Mouse (Mus musculus) cortical plate, adult 2 months (tissue): ENCODE data around the gene Ccser1. TPM values are rescaled to one million over a fixed set of nuclear protein-coding genes. Genes with fewer than 3 reads are reported as not detected.

ENCODE experiments used
- H3K27ac ChIP-seq: fragments of 200-500 bp; 2 replicates; pipeline ENCODE4 v1.5.1; 2012; ENCODE audit warnings: low read length, control low read depth, inconsistent platforms; ENCODE audit not compliant: insufficient read depth
- H3K4me1 ChIP-seq: fragments of 200-500 bp; 2 replicates; pipeline ENCODE4 v1.6.1; 2011; ENCODE audit warnings: low read length; ENCODE audit not compliant: control insufficient read depth, insufficient read depth
- H3K4me3 ChIP-seq: fragments of 200-500 bp; 2 replicates; pipeline ENCODE4 v1.5.1; 2011; ENCODE audit warnings: mild to moderate bottlenecking, low read length, control low read depth; ENCODE audit not compliant: insufficient read depth
- CTCF ChIP-seq: fragments of 200-500 bp; IDR thresholded peaks from 2 replicates; pipeline ENCODE4 v1.5.1; 2011; ENCODE audit warnings: mild to moderate bottlenecking, control low read depth, low read length; ENCODE audit not compliant: insufficient read depth; ENCODE audit errors: extremely low read depth
- POLR2A ChIP-seq: fragments of 200-500 bp; IDR thresholded peaks from 2 replicates; pipeline ENCODE4 v1.6.1; 2011; ENCODE audit warnings: mild to moderate bottlenecking, low read length, control low read depth; ENCODE audit not compliant: insufficient read depth; ENCODE audit errors: extremely low read depth
- polyA plus RNA-seq: library from polyadenylated mRNA; depleted of rRNA; stranded (reverse); fragments of >200 nt; gene quantifications from 2 replicates; pipeline ENCODE4 v1.2.3, GENCODE M21; 2012

The Ccser1 gene
- polyA plus RNA-seq, 1 experiment: 11.7 TPM

GRCm38 (mm10) chr6:62318627-62319026 lies 1138.5 kb downstream of the Ccser1 start:
- Histone ChIP-seq H3K27ac (no peak overlapping the region), H3K4me1 (no peaks in the 10 kb centered on the region), H3K4me3 (no peak overlapping the region)
- no peak for TF ChIP-seq POLR2A
- TF ChIP-seq CTCF: no peak

GRCm38 (mm10) chr6:62340319-62340718 lies 1160.2 kb downstream of the Ccser1 start:
- H3K4me3 ChIP-seq: no peak overlapping the region
- no peak overlapping the region for H3K27ac ChIP-seq
- TF ChIP-seq POLR2A: no peak
- TF ChIP-seq CTCF: no peak
- no peaks in the 10 kb centered on the region for H3K4me1 ChIP-seq

GRCm38 (mm10) chr6:62367802-62368201 lies 1187.7 kb downstream of the Ccser1 start:
- TF ChIP-seq CTCF: no peak
- no peak for TF ChIP-seq POLR2A
- Histone ChIP-seq H3K4me1 (no peaks in the 10 kb centered on the region), H3K27ac (no peak overlapping the region), H3K4me3 (no peak overlapping the region)
